Mouse (Mus musculus) forebrain, embryonic 13.5 days (tissue): ENCODE data around the gene Rps7. TPM values are rescaled to one million over a fixed set of nuclear protein-coding genes. Genes with fewer than 3 reads are reported as not detected.
A peak's percentile ranks its signal among the peaks of the same experiment; 100 is the strongest.

Experiments
- ATAC-seq: fragments of 200-750 bp; cut with Nextera tagmentation; 2 replicates; pipeline ENCODE4 v1.8.0; 2017
- H3K27ac ChIP-seq: fragments of 300-500 bp; sonication (generic); 2 replicates; pipeline ENCODE4 v1.5.1; 2015; ENCODE audit warnings: inconsistent platforms, mild to moderate bottlenecking, moderate library complexity
- H3K27me3 ChIP-seq: fragments of 300-500 bp; sonication (generic); 2 replicates; pipeline ENCODE4 v1.6.1; 2015; ENCODE audit warnings: mild to moderate bottlenecking, inconsistent platforms
- H3K36me3 ChIP-seq: fragments of 300-500 bp; sonication (generic); 2 replicates; pipeline ENCODE4 v1.6.1; 2015; ENCODE audit warnings: mild to moderate bottlenecking, inconsistent platforms; ENCODE audit not compliant: poor library complexity, severe bottlenecking
- H3K4me1 ChIP-seq: fragments of 300-500 bp; sonication (generic); 2 replicates; pipeline ENCODE4 v1.6.1; 2015; ENCODE audit warnings: inconsistent platforms
- H3K4me2 ChIP-seq: fragments of 300-500 bp; sonication (generic); 2 replicates; pipeline ENCODE4 v1.6.1; 2015; ENCODE audit warnings: inconsistent platforms, mild to moderate bottlenecking, moderate library complexity
- H3K4me3 ChIP-seq: fragments of 300-500 bp; sonication (generic); 2 replicates; pipeline ENCODE4 v1.5.1; 2015; ENCODE audit warnings: mild to moderate bottlenecking, inconsistent platforms
- H3K9ac ChIP-seq: fragments of 300-500 bp; sonication (generic); 2 replicates; pipeline ENCODE4 v1.6.1; 2015; ENCODE audit warnings: mild to moderate bottlenecking, inconsistent platforms
- H3K9me3 ChIP-seq: fragments of 300-500 bp; sonication (generic); replicated peaks from 2 replicates; pipeline ENCODE4 v1.6.1; 2016; ENCODE audit warnings: inconsistent platforms
- WGBS: fragments of 180-500 bp; shearing (Covaris S2); methylation state at CpG from one replicate; pipeline ENCODE4 v1.1.7; 2015; 5-methylcytosine and 5-hydroxymethylcytosine counted together
- polyA plus RNA-seq: library from polyadenylated mRNA; unstranded; fragments of >200 nt; fragmentation: Nextera tagmentation; extraction: Ambion mirVana; gene quantifications from 2 replicates; pipeline ENCODE4 v1.2.1, GENCODE M21; 2015

Rps7 gene
- polyA plus RNA-seq, 1 experiment from 2014 or later: 650 TPM

- no peak overlapping the region for H3K4me3 ChIP-seq
- H3K4me1 ChIP-seq: peaks cover 13% of the 10 kb centered on the region
- H3K9me3 ChIP-seq: no peaks in the 10 kb centered on the region
- no peak overlapping the region for H3K27ac ChIP-seq
- H3K9ac ChIP-seq: no peak overlapping the region
- ATAC-seq: no peak
- 70% methylated on average over 6 of the region's 6 CpGs for WGBS
- no peak overlapping the region for H3K4me2 ChIP-seq
- H3K36me3 ChIP-seq: no peaks in the 10 kb centered on the region
- no peaks in the 10 kb centered on the region for H3K27me3 ChIP-seq
These were observed 23.4 kb downstream of the Rps7 start for GRCm38 (mm10) chr12:28612391-28612790.

DNA sequence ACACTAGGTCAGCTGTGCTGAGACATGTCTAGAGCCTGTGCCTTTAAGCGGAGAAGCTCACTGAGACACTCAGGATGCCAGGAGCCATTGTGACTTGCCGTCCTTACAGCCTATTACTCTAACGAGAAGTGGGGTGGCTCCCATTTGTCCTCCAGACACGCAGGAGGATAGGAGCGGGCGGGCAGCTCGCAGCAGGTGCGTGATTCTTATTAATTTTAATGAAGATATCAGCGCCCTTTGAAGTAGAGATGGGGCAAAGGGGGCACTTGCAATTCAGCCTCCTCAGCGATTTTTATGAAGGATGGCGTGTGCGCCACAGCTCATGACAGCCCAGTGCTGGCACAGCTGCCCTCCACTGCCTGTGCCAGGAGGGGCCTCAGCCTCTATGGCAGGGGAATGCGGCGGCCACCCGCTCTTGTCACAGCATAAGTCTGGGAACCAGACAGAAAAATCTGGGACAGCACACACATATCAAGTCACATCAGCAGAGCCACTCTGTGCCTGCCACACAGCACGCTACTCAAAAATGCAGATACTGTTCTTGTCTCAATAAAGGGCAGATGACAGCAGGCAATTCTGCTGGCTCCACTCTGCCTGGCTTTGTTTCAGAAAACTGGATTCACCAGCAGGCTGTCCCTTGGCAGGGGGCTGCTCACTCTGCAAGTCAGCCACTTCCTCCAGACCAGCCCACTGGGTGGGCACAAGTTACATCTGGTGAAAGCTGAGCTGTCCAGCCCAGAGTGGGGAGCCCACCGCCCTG, 28.0 kb downstream of the Rps7 start:
- Histone ChIP-seq H3K27me3 (no peaks in the 10 kb centered on the region), H3K9ac (peak overlapping the region; percentile 1; the same call in 1 of the 2 replicates), H3K27ac (peak overlapping the region; percentile 72), H3K9me3 (no peaks in the 10 kb centered on the region), H3K4me1 (peaks cover 24% of the 10 kb centered on the region), H3K4me2 (peak overlapping the region; percentile 33), H3K36me3 (no peaks in the 10 kb centered on the region), H3K4me3 (0 out of 2 replicates have a peak overlapping the region, but pooled peaks have one; percentile 0)
- ATAC-seq: peak; percentile 84
- WGBS: 43% methylated on average over 17 of the region's 17 CpGs

GRCm38 (mm10) chr12:28603494-28603893, 32.3 kb downstream of the Rps7 start:
- Histone ChIP-seq H3K36me3 (no peaks in the 10 kb centered on the region), H3K4me3 (no peak overlapping the region), H3K27ac (no peak overlapping the region), H3K27me3 (no peaks in the 10 kb centered on the region), H3K4me1 (peaks cover 37% of the 10 kb centered on the region), H3K9me3 (no peaks in the 10 kb centered on the region), H3K9ac (no peak overlapping the region), H3K4me2 (no peak overlapping the region)
- no peak for ATAC-seq
- 65% methylated on average over 1 of the region's 1 CpGs for WGBS

GRCm38 (mm10) chr12:28602259-28602658, 33.5 kb downstream of the Rps7 start:
- Histone ChIP-seq H3K36me3 (no peaks in the 10 kb centered on the region), H3K9ac (no peak overlapping the region), H3K27me3 (no peaks in the 10 kb centered on the region), H3K4me2 (no peak overlapping the region), H3K9me3 (no peaks in the 10 kb centered on the region), H3K27ac (peak overlapping the region; percentile 32; the same call in 1 of the 2 replicates), H3K4me1 (peaks cover 31% of the 10 kb centered on the region), H3K4me3 (no peak overlapping the region)
- 7% methylated on average over 4 of the region's 4 CpGs for WGBS
- ATAC-seq: peak; percentile 82

DNA sequence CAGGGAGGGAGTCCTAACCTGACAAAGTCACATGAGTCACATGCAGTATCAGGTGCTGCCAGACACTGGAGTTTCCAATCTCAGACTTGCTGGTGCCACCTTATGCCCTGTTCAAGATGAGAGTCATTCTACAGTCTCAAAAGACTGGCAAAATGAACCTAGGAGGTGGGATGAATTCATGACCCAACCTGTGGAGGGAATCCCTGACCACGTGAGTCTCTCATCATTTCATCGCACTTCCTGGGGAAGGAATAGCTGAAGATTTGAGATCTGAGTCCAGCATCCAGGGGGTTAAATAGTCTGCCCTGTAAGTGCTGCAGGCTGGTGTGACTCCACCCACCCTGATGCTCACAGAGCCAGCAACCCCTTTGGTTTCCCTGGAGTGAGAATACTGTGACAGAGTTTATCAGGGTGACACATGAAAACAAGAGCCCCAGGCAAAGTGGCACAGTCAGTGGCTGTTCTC, 37.2 kb downstream of the Rps7 start:
- Histone ChIP-seq H3K27ac (no peak overlapping the region), H3K36me3 (no peaks in the 10 kb centered on the region), H3K4me1 (peaks cover 28% of the 10 kb centered on the region), H3K4me3 (no peak overlapping the region), H3K9me3 (no peaks in the 10 kb centered on the region), H3K9ac (no peak overlapping the region), H3K27me3 (no peaks in the 10 kb centered on the region), H3K4me2 (no peak overlapping the region)
- no peak for ATAC-seq
- WGBS: 63% methylated on average over 2 of the region's 2 CpGs

GRCm38 (mm10) chr12:28598110-28598509, 37.6 kb downstream of the Rps7 start:
- H3K9ac ChIP-seq: no peak overlapping the region
- H3K9me3 ChIP-seq: no peaks in the 10 kb centered on the region
- H3K27ac ChIP-seq: no peak overlapping the region
- H3K36me3 ChIP-seq: no peaks in the 10 kb centered on the region
- no peak overlapping the region for H3K4me3 ChIP-seq
- WGBS: 72% methylated on average over 3 of the region's 3 CpGs
- H3K4me2 ChIP-seq: no peak overlapping the region
- no peak for ATAC-seq
- no peaks in the 10 kb centered on the region for H3K27me3 ChIP-seq
- peaks cover 26% of the 10 kb centered on the region for H3K4me1 ChIP-seq

GRCm38 (mm10) chr12:28597699-28598098, 38.1 kb downstream of the Rps7 start:
- Histone ChIP-seq H3K4me3 (no peak overlapping the region), H3K4me1 (peaks cover 24% of the 10 kb centered on the region), H3K36me3 (no peaks in the 10 kb centered on the region), H3K4me2 (no peak overlapping the region), H3K27ac (no peak overlapping the region), H3K9ac (no peak overlapping the region), H3K27me3 (no peaks in the 10 kb centered on the region), H3K9me3 (no peaks in the 10 kb centered on the region)
- WGBS: 87% methylated on average over 9 of the region's 9 CpGs
- ATAC-seq: no peak

- Histone ChIP-seq H3K27ac (no peak overlapping the region), H3K9ac (no peak overlapping the region)
These were observed 38.9 kb downstream of the Rps7 start for GRCm38 (mm10) chr12:28596851-28597250.

GRCm38 (mm10) chr12:28590428-28590827, 45.3 kb downstream of the Rps7 start:
- no peaks in the 10 kb centered on the region for H3K9me3 ChIP-seq
- H3K27ac ChIP-seq: no peak overlapping the region
- H3K27me3 ChIP-seq: no peaks in the 10 kb centered on the region
- H3K4me2 ChIP-seq: no peak overlapping the region
- H3K36me3 ChIP-seq: no peaks in the 10 kb centered on the region
- ATAC-seq: no peak
- H3K4me1 ChIP-seq: peaks cover 20% of the 10 kb centered on the region
- H3K4me3 ChIP-seq: no peak overlapping the region
- 50% methylated on average over 13 of the region's 13 CpGs for WGBS
- no peak overlapping the region for H3K9ac ChIP-seq

More at GRCm38 (mm10) chr12:28596851-28597250, 38.9 kb downstream of the Rps7 start:
- no peaks in the 10 kb centered on the region for H3K36me3 ChIP-seq
- no peak for ATAC-seq
- no peaks in the 10 kb centered on the region for H3K9me3 ChIP-seq
- peaks cover 16% of the 10 kb centered on the region for H3K4me1 ChIP-seq
- H3K4me3 ChIP-seq: no peak overlapping the region
- H3K4me2 ChIP-seq: no peak overlapping the region
- no peaks in the 10 kb centered on the region for H3K27me3 ChIP-seq

DNA sequence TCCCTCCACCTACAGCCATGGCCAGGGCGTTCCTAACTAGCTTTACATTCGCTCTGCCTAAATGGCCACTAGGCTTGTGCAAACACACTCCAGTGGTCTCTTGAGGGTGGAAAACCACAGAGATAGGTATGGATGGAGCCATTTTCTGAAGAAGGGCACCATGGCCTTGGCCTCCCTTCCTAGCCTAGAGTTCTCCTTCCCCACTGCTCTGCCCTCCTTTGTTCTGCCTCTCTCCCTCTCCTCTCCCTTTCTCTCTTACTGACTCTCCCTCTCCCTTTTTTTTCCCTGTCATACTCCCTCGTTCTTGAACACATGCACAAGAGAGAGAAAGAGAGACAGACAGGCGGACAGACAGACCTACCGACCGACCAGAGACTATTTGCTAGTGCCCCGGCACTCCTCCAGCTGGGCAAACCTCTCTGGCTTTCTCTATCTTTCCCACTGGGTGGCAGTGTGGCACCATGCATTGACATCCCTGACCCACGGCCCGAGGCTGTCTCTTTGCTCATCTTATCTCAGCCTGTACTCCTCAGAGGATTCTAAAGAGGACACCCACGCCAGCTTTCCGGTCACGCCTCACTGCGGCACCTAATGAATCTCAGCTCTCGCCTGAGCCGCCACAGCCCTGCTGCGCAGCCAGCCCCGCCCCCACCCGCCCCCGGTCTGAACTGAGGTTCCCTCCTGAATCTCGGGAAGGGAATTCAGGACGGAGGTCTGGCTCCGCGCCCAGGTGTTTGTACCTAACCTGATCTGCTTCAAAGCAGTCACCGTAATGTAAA, 46.5 kb downstream of the Rps7 start:
- H3K4me2 ChIP-seq: peak overlapping the region; percentile 70
- 9% methylated on average over 24 of the region's 24 CpGs for WGBS
- H3K36me3 ChIP-seq: no peaks in the 10 kb centered on the region

GRCm38 (mm10) chr12:28587949-28588348, 47.8 kb downstream of the Rps7 start:
- H3K27ac ChIP-seq: 0 out of 2 replicates have a peak overlapping the region, but pooled peaks have one; percentile 1
- H3K4me2 ChIP-seq: no peak overlapping the region
- H3K4me1 ChIP-seq: peaks cover 24% of the 10 kb centered on the region
- WGBS: 64% methylated on average over 6 of the region's 6 CpGs
- no peaks in the 10 kb centered on the region for H3K27me3 ChIP-seq
- no peak overlapping the region for H3K4me3 ChIP-seq
- H3K9ac ChIP-seq: 0 out of 2 replicates have a peak overlapping the region, but pooled peaks have one; percentile 1
- H3K36me3 ChIP-seq: no peaks in the 10 kb centered on the region
- H3K9me3 ChIP-seq: no peaks in the 10 kb centered on the region
- peak; percentile 36; the same call in 1 of the 2 replicates for ATAC-seq

More for the DNA sequence above, 46.5 kb downstream of the Rps7 start:
- Histone ChIP-seq H3K27me3 (no peaks in the 10 kb centered on the region), H3K9ac (peak overlapping the region; percentile 57), H3K4me3 (peak overlapping the region; percentile 44), H3K4me1 (peaks cover 20% of the 10 kb centered on the region), H3K27ac (peak overlapping the region; percentile 59), H3K9me3 (no peaks in the 10 kb centered on the region)
- ATAC-seq: peak; percentile 89

GRCm38 (mm10) chr12:28584036-28584435, 51.7 kb downstream of the Rps7 start:
- WGBS: 49% methylated on average over 3 of the region's 3 CpGs
- H3K9ac ChIP-seq: no peak overlapping the region
- H3K36me3 ChIP-seq: no peaks in the 10 kb centered on the region
- H3K4me1 ChIP-seq: peaks cover 15% of the 10 kb centered on the region; the same call in 1 of the 2 replicates
- H3K4me2 ChIP-seq: no peak overlapping the region
- no peaks in the 10 kb centered on the region for H3K27me3 ChIP-seq
- no peak overlapping the region for H3K27ac ChIP-seq
- H3K9me3 ChIP-seq: no peaks in the 10 kb centered on the region
- ATAC-seq: no peak
- no peak overlapping the region for H3K4me3 ChIP-seq
